Mouse (Mus musculus): ENCODE results near the gene Acadm. TPM values are rescaled to one million over a fixed set of nuclear protein-coding genes. Genes with fewer than 3 reads are reported as not detected.

The Acadm gene
- polyA plus RNA-seq (2015; fragmentation: Nextera tagmentation; extraction: Ambion mirVana): 55.6 and 63.7 TPM in 2 replicates

- Histone ChIP-seq H3K36me3 (no peaks in the 10 kb centered on the region; the same call in 1 of the 2 replicates), H3K4me2 (peak within 1 kb of the TSS; percentile 72), H3K27ac (peak within 1 kb of the TSS; percentile 88), H3K9me3 (no peaks in the 10 kb centered on the region), H3K9ac (peak within 1 kb of the TSS; percentile 84), H3K4me3 (peak within 1 kb of the TSS; percentile 70), H3K4me1 (replicated peaks) (peaks cover 22% of the 10 kb centered on the region), H3K27me3 (no peaks in the 10 kb centered on the region)
- ATAC-seq (ENCODE audit: low FRiP score): peak; percentile 97
- 0% methylated on average over 41 of the region's 41 CpGs for WGBS
Observed at GRCm38 (mm10) chr3:153944335-153944990, at the start of gene Acadm. Gene Acadm, minus strand, starts transcription at chr3:153944632.

- Histone ChIP-seq H3K9ac (no peak overlapping the region), H3K4me2 (no peak overlapping the region), H3K36me3 (no peaks in the 10 kb centered on the region), H3K9me3 (no peaks in the 10 kb centered on the region), H3K27me3 (no peaks in the 10 kb centered on the region), H3K27ac (no peak overlapping the region), H3K4me3 (no peak overlapping the region), H3K4me1 (replicated peaks) (no peaks in the 10 kb centered on the region)
- WGBS: 55% methylated on average over 10 of the region's 10 CpGs
- ATAC-seq (ENCODE audit: low FRiP score): peak; percentile 63; the same call in 1 of the 2 replicates
Observed at GRCm38 (mm10) chr3:153984428-153985340, 40.3 kb upstream of the Acadm start.

- Histone ChIP-seq H3K27ac (no peak overlapping the region), H3K4me1 (replicated peaks) (no peaks in the 10 kb centered on the region), H3K9ac (no peak overlapping the region), H3K27me3 (0 out of 2 replicates have a peak, but pooled peaks cover 5% of the 10 kb centered on the region), H3K36me3 (no peaks in the 10 kb centered on the region), H3K9me3 (no peaks in the 10 kb centered on the region), H3K4me2 (no peak overlapping the region), H3K4me3 (no peak overlapping the region)
- no peak for ATAC-seq (ENCODE audit: low FRiP score)
- 37% methylated on average over 2 of the region's 2 CpGs for WGBS
Observed at GRCm38 (mm10) chr3:153980611-153981010, 36.2 kb upstream of the Acadm start.

DNA sequence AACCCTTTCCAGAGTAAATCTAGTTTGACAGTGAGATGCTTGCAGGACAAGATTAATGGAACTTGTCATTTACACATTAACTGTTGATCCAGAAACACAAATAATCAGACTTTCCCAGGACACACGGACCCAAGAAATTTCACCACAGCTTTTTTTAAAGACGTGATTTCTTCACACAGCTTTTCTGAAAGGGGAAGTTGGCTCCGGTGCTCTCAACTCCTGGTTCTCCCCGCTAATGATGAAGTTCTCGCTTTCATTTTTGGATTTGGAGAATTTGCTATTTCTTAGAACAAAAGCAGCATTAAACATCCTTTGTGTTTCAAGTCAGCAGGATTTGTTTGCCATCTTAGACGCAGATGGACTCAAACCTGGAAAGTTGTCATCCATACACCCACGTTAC lies 31.4 kb upstream of the Acadm start:
- ATAC-seq (ENCODE audit: low FRiP score): no peak
- H3K4me3 ChIP-seq: no peak overlapping the region
- H3K27me3 ChIP-seq: peaks cover 24% of the 10 kb centered on the region
- H3K36me3 ChIP-seq: no peaks in the 10 kb centered on the region
- H3K4me2 ChIP-seq: 0 out of 2 replicates have a peak overlapping the region, but pooled peaks have one; percentile 94
- H3K9ac ChIP-seq: no peak overlapping the region
- peaks cover 15% of the 10 kb centered on the region for H3K4me1 ChIP-seq (replicated peaks)
- WGBS: 71% methylated on average over 7 of the region's 7 CpGs
- H3K27ac ChIP-seq: no peak overlapping the region
- H3K9me3 ChIP-seq: no peaks in the 10 kb centered on the region

- ATAC-seq (ENCODE audit: low FRiP score): peak; percentile 53; the same call in 1 of the 2 replicates
- peak overlapping the region; percentile 65 for H3K4me3 ChIP-seq
- WGBS: 4% methylated on average over 6 of the region's 6 CpGs
- H3K27ac ChIP-seq: 0 out of 2 replicates have a peak overlapping the region, but pooled peaks have one; percentile 30
- peaks cover 15% of the 10 kb centered on the region for H3K4me1 ChIP-seq (replicated peaks)
- peaks cover 31% of the 10 kb centered on the region for H3K27me3 ChIP-seq
- H3K4me2 ChIP-seq: peak overlapping the region; percentile 94
- H3K9me3 ChIP-seq: no peaks in the 10 kb centered on the region
- no peak overlapping the region for H3K9ac ChIP-seq
- H3K36me3 ChIP-seq: no peaks in the 10 kb centered on the region
Observed at GRCm38 (mm10) chr3:153975060-153975459, 30.6 kb upstream of the Acadm start.

DNA sequence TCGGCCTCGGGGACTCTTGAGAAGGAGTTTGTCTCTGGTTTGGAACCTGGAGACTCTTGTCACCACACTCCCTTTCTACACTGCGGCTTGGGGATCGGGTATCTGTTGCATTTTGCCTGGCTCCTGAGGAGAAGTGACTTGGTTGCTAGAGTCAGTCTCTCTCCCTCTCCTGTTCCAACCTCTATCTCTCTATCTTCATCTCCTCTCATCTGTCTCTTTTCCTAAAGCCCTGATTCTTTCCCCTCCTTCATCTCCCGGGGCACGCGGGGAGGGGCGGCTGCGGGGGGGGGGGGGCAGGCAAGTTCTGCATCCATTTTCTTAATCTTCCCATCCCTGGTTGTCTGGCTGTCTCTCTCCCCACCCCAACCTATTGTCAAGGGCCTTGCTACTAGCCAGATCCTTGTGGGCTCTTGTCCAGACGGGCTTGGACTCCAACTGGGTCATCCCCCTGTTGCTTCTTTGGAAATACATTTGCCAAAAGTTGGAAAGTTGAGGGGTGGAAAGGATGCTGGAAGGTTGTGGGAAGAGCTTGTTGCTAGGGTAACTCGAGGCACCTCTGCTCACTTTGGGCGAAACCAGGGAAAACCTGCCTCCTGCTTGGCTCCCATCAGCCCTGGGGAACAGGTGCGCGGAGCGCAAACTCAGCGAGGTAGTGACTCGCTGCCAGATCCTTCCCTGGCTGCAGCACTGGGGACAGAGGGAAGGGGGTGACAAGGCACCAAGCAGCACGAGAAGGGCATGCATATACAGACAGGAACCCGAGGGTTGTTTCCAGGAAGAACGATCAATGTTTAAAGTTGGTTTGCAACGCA lies 29.7 kb upstream of the Acadm start:
- no peaks in the 10 kb centered on the region for H3K9me3 ChIP-seq
- peak overlapping the region; percentile 82 for H3K9ac ChIP-seq
- peaks cover 31% of the 10 kb centered on the region for H3K27me3 ChIP-seq
- peak overlapping the region; percentile 94 for H3K4me2 ChIP-seq
- 2% methylated on average over 21 of the region's 21 CpGs for WGBS
- H3K36me3 ChIP-seq: no peaks in the 10 kb centered on the region
- no peak overlapping the region; the same call in 1 of the 2 replicates for H3K27ac ChIP-seq
- peak; percentile 15; the same call in 1 of the 2 replicates for ATAC-seq (ENCODE audit: low FRiP score)
- peak overlapping the region; percentile 65 for H3K4me3 ChIP-seq
- peaks cover 15% of the 10 kb centered on the region for H3K4me1 ChIP-seq (replicated peaks)

- Histone ChIP-seq H3K9me3 (no peaks in the 10 kb centered on the region), H3K4me2 (peak within 1 kb of the TSS; percentile 94), H3K4me1 (replicated peaks) (peaks cover 15% of the 10 kb centered on the region), H3K27ac (peak within 1 kb of the TSS; percentile 73; the same call in 1 of the 2 replicates), H3K36me3 (no peaks in the 10 kb centered on the region), H3K27me3 (peaks cover 31% of the 10 kb centered on the region), H3K4me3 (peak within 1 kb of the TSS; percentile 65), H3K9ac (peak within 1 kb of the TSS; percentile 82)
- ATAC-seq (ENCODE audit: low FRiP score): peak; percentile 90
- under 1% methylated on average over 58 of the region's 66 CpGs for WGBS
Observed at GRCm38 (mm10) chr3:153973171-153973948, 28.9 kb upstream of the Acadm start, which contains the start of gene Slc44a5. Gene Slc44a5, plus strand, starts transcription at chr3:153973436.

- H3K9ac ChIP-seq: no peak overlapping the region
- H3K4me2 ChIP-seq: no peak overlapping the region
- peaks cover 6% of the 10 kb centered on the region for H3K4me1 ChIP-seq (replicated peaks)
- no peaks in the 10 kb centered on the region for H3K36me3 ChIP-seq
- WGBS: 79% methylated on average over 4 of the region's 4 CpGs
- ATAC-seq (ENCODE audit: low FRiP score): no peak
- H3K4me3 ChIP-seq: no peak overlapping the region
- no peak overlapping the region for H3K27ac ChIP-seq
- peaks cover 18% of the 10 kb centered on the region for H3K27me3 ChIP-seq
- no peaks in the 10 kb centered on the region for H3K9me3 ChIP-seq
Observed at GRCm38 (mm10) chr3:153969451-153969850, 25.0 kb upstream of the Acadm start.

DNA sequence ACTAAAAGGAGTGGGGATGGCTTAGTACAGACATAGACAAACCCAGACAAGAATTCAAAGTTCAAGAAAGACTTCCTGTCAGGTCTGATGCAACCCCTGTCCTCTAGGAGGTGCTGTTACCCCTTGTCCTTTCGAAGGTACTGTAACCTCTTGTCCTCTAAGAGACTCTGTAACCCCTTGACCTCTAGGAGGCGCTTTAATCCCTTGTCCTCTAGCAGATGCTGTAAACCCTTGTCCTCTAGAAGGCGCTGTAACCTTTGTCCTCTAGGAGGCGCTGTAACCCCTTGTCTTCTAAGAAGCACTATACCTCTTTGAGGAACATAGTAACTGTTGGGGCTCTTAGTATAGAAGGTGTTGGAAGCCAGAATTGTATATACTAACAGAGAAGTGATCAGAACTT lies 24.1 kb upstream of the Acadm start:
- H3K9me3 ChIP-seq: no peaks in the 10 kb centered on the region
- no peak for ATAC-seq (ENCODE audit: low FRiP score)

GRCm38 (mm10) chr3:153967447-153967846 lies 23.0 kb upstream of the Acadm start:
- WGBS: 86% methylated on average over 5 of the region's 5 CpGs
- ATAC-seq (ENCODE audit: low FRiP score): no peak
- Histone ChIP-seq H3K4me3 (no peak overlapping the region), H3K36me3 (no peaks in the 10 kb centered on the region), H3K4me2 (no peak overlapping the region), H3K4me1 (replicated peaks) (no peaks in the 10 kb centered on the region), H3K27ac (no peak overlapping the region), H3K9ac (no peak overlapping the region), H3K9me3 (no peaks in the 10 kb centered on the region), H3K27me3 (peaks cover 11% of the 10 kb centered on the region; the same call in 1 of the 2 replicates)

More for the DNA sequence above, 24.1 kb upstream of the Acadm start:
- no peaks in the 10 kb centered on the region; the same call in 1 of the 2 replicates for H3K4me1 ChIP-seq (replicated peaks)
- H3K36me3 ChIP-seq: no peaks in the 10 kb centered on the region
- peaks cover 14% of the 10 kb centered on the region; the same call in 1 of the 2 replicates for H3K27me3 ChIP-seq
- H3K27ac ChIP-seq: no peak overlapping the region
- H3K4me2 ChIP-seq: no peak overlapping the region
- no peak overlapping the region for H3K4me3 ChIP-seq
- 38% methylated on average over 4 of the region's 4 CpGs for WGBS
- no peak overlapping the region for H3K9ac ChIP-seq

All from hindbrain, embryonic 13.5 days (tissue).